Mouse (Mus musculus): Measurements from ENCODE around the gene Ttc39b. TPM values are rescaled to one million over a fixed set of nuclear protein-coding genes. Genes with fewer than 3 reads are reported as not detected.

The Ttc39b gene
- polyA plus RNA-seq, 1 experiment from 2014 or later, result 1.9 TPM

GRCm38 (mm10) chr4:83314922-83315881 lies 8.9 kb downstream of the Ttc39b start:
- Histone ChIP-seq H3K27ac (no peak overlapping the region), H3K4me1 (peaks cover 14% of the 10 kb centered on the region), H3K36me3 (no peaks in the 10 kb centered on the region), H3K27me3 (no peaks in the 10 kb centered on the region), H3K9me3 (no peaks in the 10 kb centered on the region), H3K9ac (no peak overlapping the region), H3K4me3 (no peak overlapping the region), H3K4me2 (replicated peaks) (0 out of 2 replicates have a peak overlapping the region, but pooled peaks have one; percentile 11)
- WGBS, result 52% methylated on average over 13 of the region's 13 CpGs
- ATAC-seq (ENCODE audit: low FRiP score, low read depth), result no peak

GRCm38 (mm10) chr4:83314261-83314793 lies 9.7 kb downstream of the Ttc39b start:
- Histone ChIP-seq H3K27ac (no peak overlapping the region), H3K9ac (no peak overlapping the region)

GRCm38 (mm10) chr4:83312336-83312735 lies 11.7 kb downstream of the Ttc39b start:
- Histone ChIP-seq H3K9me3 (no peaks in the 10 kb centered on the region), H3K4me1 (peaks cover 21% of the 10 kb centered on the region), H3K4me2 (replicated peaks) (no peak overlapping the region), H3K9ac (no peak overlapping the region), H3K27me3 (no peaks in the 10 kb centered on the region), H3K36me3 (no peaks in the 10 kb centered on the region), H3K4me3 (no peak overlapping the region), H3K27ac (no peak overlapping the region)
- WGBS, result 84% methylated on average over 4 of the region's 4 CpGs
- ATAC-seq (ENCODE audit: low FRiP score, low read depth), result no peak

More at GRCm38 (mm10) chr4:83314261-83314793, 9.7 kb downstream of the Ttc39b start:
- Histone ChIP-seq H3K4me1 (peaks cover 14% of the 10 kb centered on the region), H3K4me2 (replicated peaks) (no peak overlapping the region), H3K36me3 (no peaks in the 10 kb centered on the region), H3K27me3 (no peaks in the 10 kb centered on the region), H3K9me3 (no peaks in the 10 kb centered on the region), H3K4me3 (no peak overlapping the region)
- no peak for ATAC-seq (ENCODE audit: low FRiP score, low read depth)
- WGBS, result 74% methylated on average over 7 of the region's 7 CpGs

GRCm38 (mm10) chr4:83311481-83311880 lies 12.6 kb downstream of the Ttc39b start:
- no peaks in the 10 kb centered on the region for H3K27me3 ChIP-seq
- H3K4me3 ChIP-seq, result no peak overlapping the region
- no peak for ATAC-seq (ENCODE audit: low FRiP score, low read depth)
- H3K4me2 ChIP-seq (replicated peaks), result no peak overlapping the region
- H3K9ac ChIP-seq, result no peak overlapping the region
- peaks cover 21% of the 10 kb centered on the region for H3K4me1 ChIP-seq
- no peak overlapping the region for H3K27ac ChIP-seq
- H3K36me3 ChIP-seq, result no peaks in the 10 kb centered on the region
- H3K9me3 ChIP-seq, result no peaks in the 10 kb centered on the region
- 57% methylated on average over 8 of the region's 8 CpGs for WGBS

GRCm38 (mm10) chr4:83310990-83311389 lies 13.1 kb downstream of the Ttc39b start:
- no peak overlapping the region for H3K9ac ChIP-seq
- no peak overlapping the region for H3K4me2 ChIP-seq (replicated peaks)
- H3K27ac ChIP-seq, result no peak overlapping the region
- no peaks in the 10 kb centered on the region for H3K9me3 ChIP-seq
- H3K4me3 ChIP-seq, result no peak overlapping the region
- ATAC-seq (ENCODE audit: low FRiP score, low read depth), result no peak
- WGBS, result 72% methylated on average over 10 of the region's 10 CpGs
- H3K27me3 ChIP-seq, result no peaks in the 10 kb centered on the region
- H3K4me1 ChIP-seq, result peaks cover 22% of the 10 kb centered on the region
- H3K36me3 ChIP-seq, result no peaks in the 10 kb centered on the region

- ATAC-seq (ENCODE audit: low FRiP score, low read depth), result no peak
- Histone ChIP-seq H3K9me3 (no peaks in the 10 kb centered on the region), H3K27me3 (no peaks in the 10 kb centered on the region), H3K4me2 (replicated peaks) (no peak overlapping the region), H3K9ac (no peak overlapping the region), H3K4me3 (no peak overlapping the region), H3K27ac (no peak overlapping the region), H3K36me3 (no peaks in the 10 kb centered on the region), H3K4me1 (peaks cover 9% of the 10 kb centered on the region; the same call in 1 of the 2 replicates)
- WGBS, result 68% methylated on average over 3 of the region's 3 CpGs
These were observed 15.1 kb downstream of the Ttc39b start for GRCm38 (mm10) chr4:83308914-83309313.

GRCm38 (mm10) chr4:83307686-83308469 lies 16.2 kb downstream of the Ttc39b start:
- ATAC-seq (ENCODE audit: low FRiP score, low read depth), result no peak
- no peaks in the 10 kb centered on the region for H3K36me3 ChIP-seq
- WGBS, result 69% methylated on average over 12 of the region's 12 CpGs
- no peak overlapping the region for H3K4me2 ChIP-seq (replicated peaks)
- no peaks in the 10 kb centered on the region for H3K27me3 ChIP-seq
- no peaks in the 10 kb centered on the region for H3K9me3 ChIP-seq
- H3K9ac ChIP-seq, result 0 out of 2 replicates have a peak overlapping the region, but pooled peaks have one; percentile 19
- peaks cover 14% of the 10 kb centered on the region; the same call in 1 of the 2 replicates for H3K4me1 ChIP-seq
- H3K4me3 ChIP-seq, result no peak overlapping the region
- no peak overlapping the region for H3K27ac ChIP-seq

GRCm38 (mm10) chr4:83306879-83307278 lies 17.2 kb downstream of the Ttc39b start:
- no peaks in the 10 kb centered on the region for H3K9me3 ChIP-seq
- H3K27ac ChIP-seq, result no peak overlapping the region
- ATAC-seq (ENCODE audit: low FRiP score, low read depth), result no peak
- H3K4me3 ChIP-seq, result no peak overlapping the region
- no peaks in the 10 kb centered on the region for H3K36me3 ChIP-seq
- no peak overlapping the region for H3K9ac ChIP-seq
- H3K4me1 ChIP-seq, result peaks cover 14% of the 10 kb centered on the region; the same call in 1 of the 2 replicates
- 80% methylated on average over 7 of the region's 7 CpGs for WGBS
- H3K4me2 ChIP-seq (replicated peaks), result no peak overlapping the region
- H3K27me3 ChIP-seq, result no peaks in the 10 kb centered on the region

- ATAC-seq (ENCODE audit: low FRiP score, low read depth), result no peak
- H3K4me3 ChIP-seq, result no peak overlapping the region
- WGBS, result 87% methylated on average over 2 of the region's 2 CpGs
These were observed 19.0 kb downstream of the Ttc39b start for GRCm38 (mm10) chr4:83305099-83305498.

GRCm38 (mm10) chr4:83302887-83303827 lies 20.9 kb downstream of the Ttc39b start:
- peak; percentile 42; the same call in 1 of the 2 replicates for ATAC-seq (ENCODE audit: low FRiP score, low read depth)

More at GRCm38 (mm10) chr4:83305099-83305498, 19.0 kb downstream of the Ttc39b start:
- Histone ChIP-seq H3K4me1 (peaks cover 21% of the 10 kb centered on the region; the same call in 1 of the 2 replicates), H3K36me3 (no peaks in the 10 kb centered on the region), H3K9me3 (no peaks in the 10 kb centered on the region), H3K4me2 (replicated peaks) (no peak overlapping the region), H3K27me3 (no peaks in the 10 kb centered on the region), H3K9ac (no peak overlapping the region), H3K27ac (no peak overlapping the region)

More at GRCm38 (mm10) chr4:83302887-83303827, 20.9 kb downstream of the Ttc39b start:
- Histone ChIP-seq H3K27ac (no peak overlapping the region), H3K9ac (no peak overlapping the region), H3K27me3 (no peaks in the 10 kb centered on the region), H3K4me2 (replicated peaks) (peak overlapping the region; percentile 36), H3K36me3 (no peaks in the 10 kb centered on the region; the same call in 1 of the 2 replicates), H3K4me1 (peaks cover 17% of the 10 kb centered on the region; the same call in 1 of the 2 replicates), H3K9me3 (no peaks in the 10 kb centered on the region), H3K4me3 (no peak overlapping the region)
- WGBS, result 31% methylated on average over 13 of the region's 13 CpGs
